Mouse (Mus musculus) cerebellum, postnatal 4 days (tissue): ENCODE results near the gene Dusp18.
A peak's percentile ranks its signal among the peaks of the same experiment; 100 is the strongest.

Experiments used
- DNase-seq, 2 experiments: peaks; one replicate each; pipeline ENCODE4 v3.0.0; 2022; ENCODE audit warnings: low spot score in 2 of 2, mixed read lengths in 1 of 2

Dusp18 gene

DNA sequence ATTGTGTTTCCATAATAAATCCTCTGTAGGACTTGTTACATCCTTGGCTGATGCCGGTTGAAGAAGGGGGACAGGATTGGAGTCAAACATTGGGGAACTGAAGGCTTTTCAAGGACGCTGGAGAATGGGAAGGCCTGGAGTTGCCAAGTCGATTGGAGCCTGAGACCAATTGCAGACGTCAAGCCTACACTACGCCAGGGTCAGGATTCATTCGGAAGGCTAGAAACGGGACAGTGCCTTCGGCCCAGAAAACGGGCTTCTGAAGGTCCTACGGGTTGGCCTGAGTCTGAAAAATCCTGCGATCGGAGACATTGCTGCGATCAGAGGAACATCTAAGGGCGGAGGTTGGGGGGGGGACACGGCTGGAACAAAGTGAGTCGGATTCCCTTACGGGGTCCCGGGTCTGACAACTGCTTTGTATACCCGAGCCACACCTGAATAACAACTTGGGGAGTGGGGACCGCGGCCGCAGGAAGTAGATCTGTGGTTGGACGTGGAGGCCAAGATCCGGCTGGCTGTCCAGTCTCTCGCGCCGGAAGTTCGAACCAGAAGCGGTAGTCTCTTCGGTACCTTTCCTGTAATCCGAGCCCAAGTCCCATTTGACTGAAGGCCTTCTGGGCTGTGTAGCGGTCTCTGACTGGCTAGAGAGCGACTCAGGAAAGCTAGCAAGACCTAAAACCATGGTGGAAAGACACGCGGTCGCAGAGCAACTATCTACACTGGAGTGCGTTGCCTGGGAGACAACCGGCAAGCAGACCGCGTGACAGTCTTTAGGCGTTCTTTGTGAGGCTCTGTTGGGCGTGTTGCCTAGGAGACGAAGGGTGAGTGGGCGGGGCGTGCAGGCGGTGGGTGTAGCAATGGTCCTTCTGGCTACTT lies at the start of gene Dusp18, which contains the start of gene 4921536K21Rik:
Gene Dusp18, plus strand, starts transcription at position 835 of the 876 bp plus-strand sequence.
Gene 4921536K21Rik, minus strand, starts transcription at position 693 of the 876 bp plus-strand sequence.
- DNase-seq = peak; percentile 74 to 90

DNA sequence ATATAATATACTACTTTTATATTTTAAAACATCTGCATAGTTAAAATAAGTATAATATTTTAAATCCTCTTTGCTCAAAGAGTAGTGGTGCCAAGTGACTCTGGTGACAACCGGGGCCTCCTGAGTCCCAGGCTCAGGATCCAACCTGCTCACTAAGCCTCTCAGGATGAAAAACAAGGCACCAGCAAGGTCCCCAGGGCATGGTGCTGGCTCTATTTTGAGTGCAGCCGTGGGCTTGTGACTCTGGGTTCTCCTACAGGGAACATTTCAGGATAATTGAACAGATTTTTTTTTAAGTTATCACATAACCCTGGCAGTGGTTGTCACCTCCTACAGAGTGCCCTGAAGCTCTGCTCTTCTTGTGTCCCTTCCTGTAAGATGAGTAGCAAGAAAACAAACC lies 48.7 kb upstream of the Dusp18 start:
- DNase-seq = no peak

DNA sequence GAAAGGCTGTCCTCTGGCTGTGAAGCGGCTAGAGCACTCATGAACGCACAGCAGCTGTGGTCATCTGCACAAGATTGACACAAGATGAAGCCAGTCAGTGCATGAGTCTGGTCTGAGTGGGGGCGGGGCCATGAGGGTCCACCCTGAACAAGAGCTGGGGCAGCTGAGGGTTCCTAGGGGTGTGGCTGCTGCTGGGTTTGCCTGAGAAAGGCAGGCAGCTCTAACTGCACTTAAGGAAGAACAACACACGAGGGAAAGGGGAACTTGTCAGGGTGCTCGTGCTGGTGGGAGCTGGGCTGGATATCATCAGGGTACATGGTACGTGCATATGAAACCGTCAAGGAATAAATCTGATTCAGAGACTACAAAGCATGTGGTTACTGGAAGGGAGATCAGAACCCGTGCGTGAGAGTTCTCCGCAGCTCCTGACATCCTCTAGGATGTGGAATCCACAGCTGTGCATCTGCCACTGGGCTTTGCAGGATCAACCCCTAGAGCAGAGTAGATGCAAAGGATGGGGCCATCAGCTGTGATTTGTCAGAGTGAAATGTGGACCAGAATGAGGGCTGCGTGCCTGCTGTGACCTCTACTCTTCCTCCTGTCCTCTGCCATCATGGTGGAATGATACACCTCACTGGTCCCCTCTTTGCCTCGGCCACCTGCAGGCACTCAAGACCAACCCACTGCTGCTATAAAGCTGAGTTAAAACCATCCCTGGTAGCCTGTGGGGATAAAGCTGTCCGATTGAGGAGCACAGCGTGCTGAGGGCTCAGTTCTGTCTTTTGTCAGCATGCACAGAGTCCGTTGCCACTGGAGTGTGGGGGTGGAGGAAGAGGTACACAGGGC lies 45.3 kb upstream of the Dusp18 start:
- DNase-seq = no peak

GRCm38 (mm10) chr11:3850315-3850614 lies 44.8 kb upstream of the Dusp18 start:
- no peak for DNase-seq

GRCm38 (mm10) chr11:3850746-3851277 lies 44.2 kb upstream of the Dusp18 start:
- DNase-seq = no peak

DNA sequence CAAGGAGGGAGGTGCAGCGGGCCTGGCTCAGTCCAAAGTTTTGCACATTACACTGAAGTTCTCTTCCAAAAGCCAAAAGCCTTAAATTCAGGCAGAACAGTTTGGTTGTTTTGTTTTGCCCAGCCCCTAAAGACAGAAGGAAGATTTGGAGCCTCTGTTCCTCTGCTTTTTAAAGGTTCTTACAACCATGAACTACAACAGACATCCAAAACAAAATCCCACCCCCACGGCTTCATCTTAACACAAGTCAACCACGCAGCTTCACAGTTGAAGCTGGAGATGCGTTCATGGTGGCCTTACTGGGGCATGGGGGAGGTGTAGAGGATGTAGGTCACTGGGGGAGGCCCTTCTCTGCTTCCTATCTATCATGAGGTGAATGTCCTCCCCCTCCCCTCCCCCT lies 43.2 kb upstream of the Dusp18 start:
- no peak for DNase-seq

GRCm38 (mm10) chr11:3853031-3853430 lies 42.0 kb upstream of the Dusp18 start:
- DNase-seq = no peak

GRCm38 (mm10) chr11:3853481-3854034 lies 41.5 kb upstream of the Dusp18 start:
- DNase-seq = peak in 1 of 2 experiments; percentile 78

GRCm38 (mm10) chr11:3854156-3854555 lies 40.9 kb upstream of the Dusp18 start:
- no peak for DNase-seq

GRCm38 (mm10) chr11:3855846-3856245 lies 39.2 kb upstream of the Dusp18 start:
- no peak for DNase-seq

- no peak for DNase-seq
Measured at GRCm38 (mm10) chr11:3857902-3858301, 37.1 kb upstream of the Dusp18 start.

DNA sequence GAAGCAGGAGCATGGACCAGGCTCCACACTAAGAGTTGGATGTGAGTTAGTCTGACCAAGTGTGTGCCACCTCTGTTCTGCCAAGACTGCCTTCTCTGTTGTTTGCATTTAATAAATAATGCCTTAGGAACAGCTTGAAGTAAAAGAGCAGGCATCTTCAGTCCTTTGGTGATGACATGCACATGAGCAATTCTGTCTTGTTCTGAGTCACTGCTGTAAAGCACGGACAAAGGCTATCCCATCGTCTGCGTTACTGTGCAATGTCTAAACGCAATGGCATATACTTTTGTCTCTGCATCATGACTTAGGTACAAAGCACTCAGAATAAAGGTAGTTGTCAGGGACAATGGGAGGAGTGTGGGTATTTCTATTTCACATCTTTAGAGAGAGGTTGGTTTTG lies 35.3 kb upstream of the Dusp18 start:
- DNase-seq = no peak

- no peak for DNase-seq
Measured at GRCm38 (mm10) chr11:3860361-3860760, 34.7 kb upstream of the Dusp18 start.

GRCm38 (mm10) chr11:3862661-3863453 lies 32.2 kb upstream of the Dusp18 start:
- DNase-seq = no peak

GRCm38 (mm10) chr11:3863454-3864112 lies 31.5 kb upstream of the Dusp18 start, which contains the start of gene Osbp2:
Gene Osbp2, minus strand, starts transcription at chr11:3863903.
- peak; percentile 46 to 81 for DNase-seq

- no peak for DNase-seq
Measured at GRCm38 (mm10) chr11:3864343-3864742, 30.7 kb upstream of the Dusp18 start.

- DNase-seq = no peak
Measured at GRCm38 (mm10) chr11:3876419-3876818, 18.6 kb upstream of the Dusp18 start.

DNA sequence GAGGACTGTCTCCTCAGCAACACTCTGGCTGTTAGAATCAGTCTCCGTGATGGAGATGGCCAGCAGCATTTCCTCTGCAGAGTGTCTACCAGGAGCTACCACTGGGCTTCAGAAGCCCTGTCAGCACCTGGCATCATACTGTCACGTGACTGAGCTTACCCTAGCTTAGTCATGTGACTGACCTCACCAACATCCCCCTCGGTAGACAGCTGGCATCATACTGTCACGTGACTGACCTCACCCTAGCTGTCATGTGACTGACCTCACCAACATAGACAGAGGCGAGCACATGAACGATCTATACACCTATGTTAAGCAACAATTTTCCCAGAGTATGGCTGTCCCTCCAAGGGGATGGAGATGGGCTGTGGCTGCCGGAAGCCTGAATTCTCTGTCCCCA lies 16.4 kb upstream of the Dusp18 start:
- no peak for DNase-seq

- DNase-seq = peak in 1 of 2 experiments; percentile 78
Measured at GRCm38 (mm10) chr11:3879836-3880235, 15.2 kb upstream of the Dusp18 start.

DNA sequence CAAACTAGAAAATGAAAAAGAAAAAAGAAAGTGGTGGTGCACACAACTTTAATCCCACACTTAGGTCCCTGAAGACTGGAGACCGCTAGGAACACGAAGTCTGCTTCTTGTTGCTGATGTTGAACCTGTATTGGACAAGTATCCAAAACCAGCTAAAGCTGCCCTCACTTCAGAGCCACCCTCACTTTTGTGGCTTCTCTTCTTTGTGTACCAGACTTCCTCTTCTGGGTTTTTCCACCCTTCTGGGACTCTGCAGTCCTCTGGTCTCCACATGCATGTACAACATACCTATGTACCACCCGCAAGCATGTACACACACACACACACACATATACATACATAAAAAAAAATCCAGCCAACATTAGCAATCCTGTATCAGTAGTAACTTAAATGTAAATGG lies 11.3 kb upstream of the Dusp18 start:
- DNase-seq = no peak

- DNase-seq = no peak
Measured at GRCm38 (mm10) chr11:3887331-3887730, 7.7 kb upstream of the Dusp18 start.
